Mouse (Mus musculus) adrenal gland (tissue): ENCODE measurements around the gene Mfsd12.

Experiments
- intact Hi-C: fragments of 180-260 bp; cut with DNase I; formaldehyde crosslinking; loops from one replicate; pipeline ENCODE4 v1.15.1; 2025
- microRNA-seq, 2 experiments: library from miRNA; unstranded; fragments of <30 nt; microRNA quantifications; one replicate each; pipeline ENCODE4; 2019

The Mfsd12 gene

DNA sequence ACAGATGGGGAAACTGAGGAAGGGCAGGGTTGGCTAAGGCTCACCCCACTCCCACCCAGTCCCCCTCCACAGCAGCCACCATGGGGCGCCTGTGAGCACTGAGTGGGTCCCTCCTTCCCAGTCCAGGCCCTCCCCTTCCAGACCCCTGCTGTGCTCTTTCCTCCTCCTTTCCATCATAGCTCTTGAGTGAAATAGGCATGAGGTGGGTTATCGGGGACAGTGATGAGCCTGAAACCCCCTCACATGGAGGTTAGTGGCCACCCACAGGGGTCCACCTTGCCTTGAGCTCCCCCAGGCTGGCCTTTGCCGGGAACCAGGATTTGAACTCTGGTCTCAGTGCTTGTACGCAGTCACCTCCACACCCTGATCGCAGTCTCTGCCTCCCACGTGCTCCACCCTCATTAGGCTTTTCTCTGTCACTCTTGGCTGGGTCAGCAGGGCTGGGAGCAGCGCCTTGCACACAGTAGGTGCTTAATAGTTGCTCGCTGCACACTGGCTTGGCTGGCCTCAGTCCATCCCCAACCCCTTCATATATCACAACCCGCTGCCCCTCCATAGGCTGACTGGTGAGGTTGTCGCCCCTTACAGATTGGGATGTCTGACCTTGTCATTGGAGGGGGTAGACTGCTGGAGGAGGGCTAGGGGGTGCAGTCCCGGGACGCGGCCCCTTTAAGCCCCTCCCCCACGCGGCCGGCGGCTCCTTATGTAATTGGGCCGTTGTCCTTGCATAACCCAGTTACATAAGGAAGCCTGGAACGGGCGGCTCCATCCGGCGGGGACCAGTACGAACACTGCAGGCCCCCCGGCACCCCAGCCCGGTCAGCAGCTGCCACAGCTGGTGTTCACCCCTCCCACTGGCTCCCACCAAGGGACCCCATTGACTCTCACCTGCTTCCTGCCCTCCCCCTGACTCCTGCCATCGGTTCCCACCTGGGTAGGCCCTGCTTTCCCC, 56.3 kb downstream of the Mfsd12 start:
- intact Hi-C loops: no loop called here

GRCm38 (mm10) chr10:81414682-81415081, 57.4 kb downstream of the Mfsd12 start:
- intact Hi-C loops: no loop called here

DNA sequence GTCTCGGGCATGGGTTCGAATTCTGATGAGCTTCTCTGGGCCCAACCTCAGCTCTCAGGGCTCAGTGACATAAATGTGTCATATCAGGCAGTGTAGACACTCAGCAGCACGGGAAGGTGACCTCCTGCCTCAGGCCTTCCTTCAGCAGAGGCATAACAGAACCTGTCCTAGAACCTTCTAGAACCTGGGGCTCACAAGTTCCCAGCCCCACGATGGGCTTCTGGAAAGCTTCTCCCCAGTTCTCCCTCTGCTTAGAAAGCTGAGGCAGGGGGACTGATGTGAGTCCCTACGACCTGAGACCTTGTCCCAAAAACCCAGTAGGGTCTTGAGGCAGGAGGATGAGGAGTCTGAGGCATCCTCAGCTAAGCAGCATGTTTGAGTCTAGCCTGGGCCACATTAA, 57.9 kb downstream of the Mfsd12 start:
- intact Hi-C loops: no loop called here

Small RNA genes lying within 50 kb of the gene (microRNA-seq; reads per million reads assigned to microRNA genes)
- gene Mir6913: 0.57 to 1.4 reads per million in 2 experiments
